Mouse (Mus musculus) urinary bladder, postnatal 25 days (tissue): ENCODE data around the gene Mgrn1.
A peak's percentile ranks its signal among the peaks of the same experiment; 100 is the strongest.

Experiments
- DNase-seq: peaks from one replicate; pipeline ENCODE4 v3.0.0; 2022; ENCODE audit warnings: low spot score

Gene Mgrn1

GRCm38 (mm10) chr16:4885760-4886689, at the start of gene Mgrn1:
Gene Mgrn1 (plus strand): TSS chr16:4886249.
- peak; percentile 76 for DNase-seq

GRCm38 (mm10) chr16:4837631-4838030, 48.4 kb upstream of the Mgrn1 start:
- no peak for DNase-seq

GRCm38 (mm10) chr16:4839552-4839951, 46.5 kb upstream of the Mgrn1 start:
- no peak for DNase-seq

GRCm38 (mm10) chr16:4840231-4840630, 45.8 kb upstream of the Mgrn1 start:
- DNase-seq = no peak

GRCm38 (mm10) chr16:4847041-4847440, 39.0 kb upstream of the Mgrn1 start:
- DNase-seq = no peak

- DNase-seq = no peak
Measured at GRCm38 (mm10) chr16:4848090-4848489, 38.0 kb upstream of the Mgrn1 start.

GRCm38 (mm10) chr16:4850361-4850760, 35.7 kb upstream of the Mgrn1 start:
- DNase-seq = no peak

GRCm38 (mm10) chr16:4850938-4851628, 35.0 kb upstream of the Mgrn1 start:
- DNase-seq = no peak

GRCm38 (mm10) chr16:4855046-4855650, 30.9 kb upstream of the Mgrn1 start:
- no peak for DNase-seq

GRCm38 (mm10) chr16:4861392-4861791, 24.7 kb upstream of the Mgrn1 start:
- no peak for DNase-seq

GRCm38 (mm10) chr16:4862863-4863483, 23.1 kb upstream of the Mgrn1 start:
- DNase-seq = peak; percentile 63

GRCm38 (mm10) chr16:4863742-4864141, 22.3 kb upstream of the Mgrn1 start:
- DNase-seq = no peak

GRCm38 (mm10) chr16:4866101-4866695, 19.9 kb upstream of the Mgrn1 start:
- DNase-seq = no peak

- DNase-seq = no peak
Measured at GRCm38 (mm10) chr16:4870490-4870889, 15.6 kb upstream of the Mgrn1 start.

- DNase-seq = no peak
Measured at GRCm38 (mm10) chr16:4871926-4872325, 14.1 kb upstream of the Mgrn1 start.

GRCm38 (mm10) chr16:4875198-4876032, 10.6 kb upstream of the Mgrn1 start:
- DNase-seq = no peak

GRCm38 (mm10) chr16:4876033-4876680, 9.9 kb upstream of the Mgrn1 start:
- DNase-seq = peak; percentile 66

- no peak for DNase-seq
Measured at GRCm38 (mm10) chr16:4877195-4877594, 8.9 kb upstream of the Mgrn1 start.

GRCm38 (mm10) chr16:4877701-4878100, 8.3 kb upstream of the Mgrn1 start:
- DNase-seq = no peak

GRCm38 (mm10) chr16:4878192-4878885, 7.7 kb upstream of the Mgrn1 start:
- peak; percentile 48 for DNase-seq
